Mouse (Mus musculus) lung, postnatal 14 days (tissue): ENCODE data around the gene Elf2.
"Not testable (repeated sequence)": the region's sequence is repeated elsewhere in the genome, so short reads cannot be mapped to it uniquely, and the experiment has no call there.

Experiments
- DNase-seq: peaks from one replicate; pipeline ENCODE4 v3.0.0; 2021

Gene Elf2

DNA sequence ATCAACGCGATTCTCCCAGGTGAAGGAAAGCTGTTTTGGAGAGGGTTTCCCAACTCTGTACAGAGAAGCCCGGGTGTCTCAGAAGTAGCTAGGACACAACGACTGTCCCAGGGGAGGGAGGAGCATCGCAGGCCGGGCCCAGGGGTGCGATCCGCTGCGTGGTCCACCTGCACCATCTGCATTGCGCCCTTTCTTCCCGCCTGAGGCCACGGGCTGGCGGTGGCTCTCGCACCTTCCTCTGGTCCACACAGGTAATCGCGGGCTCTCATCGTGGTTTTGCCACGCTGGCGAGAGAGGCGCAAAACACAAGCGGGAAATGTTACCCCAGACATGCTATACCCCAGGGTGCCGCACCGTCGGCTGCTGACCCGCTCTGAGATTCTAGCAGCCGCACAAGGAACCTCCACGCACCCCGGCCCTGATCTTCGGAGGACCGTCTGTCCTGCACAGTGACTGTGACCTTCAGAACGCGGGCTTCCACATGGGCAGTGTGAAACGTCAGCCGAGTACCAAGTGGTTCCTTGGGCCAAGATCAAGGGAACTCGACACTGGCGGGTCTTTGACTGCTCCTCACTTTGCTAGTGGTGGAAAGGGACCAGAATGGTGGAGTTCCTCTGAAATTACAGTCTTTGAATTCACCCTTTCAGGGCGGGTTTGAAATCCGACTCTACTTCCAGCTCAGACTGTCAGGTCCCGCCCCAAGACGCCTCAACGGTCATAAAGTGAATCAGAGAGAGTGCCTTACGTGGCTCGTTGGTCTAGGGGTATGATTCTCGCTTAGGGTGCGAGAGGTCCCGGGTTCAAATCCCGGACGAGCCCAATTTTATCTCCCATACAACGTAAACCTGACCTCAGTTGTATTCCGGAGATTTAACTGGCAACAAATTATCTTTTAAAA lies 18.4 kb upstream of the Elf2 start:
- DNase-seq, result peak; percentile 68

DNA sequence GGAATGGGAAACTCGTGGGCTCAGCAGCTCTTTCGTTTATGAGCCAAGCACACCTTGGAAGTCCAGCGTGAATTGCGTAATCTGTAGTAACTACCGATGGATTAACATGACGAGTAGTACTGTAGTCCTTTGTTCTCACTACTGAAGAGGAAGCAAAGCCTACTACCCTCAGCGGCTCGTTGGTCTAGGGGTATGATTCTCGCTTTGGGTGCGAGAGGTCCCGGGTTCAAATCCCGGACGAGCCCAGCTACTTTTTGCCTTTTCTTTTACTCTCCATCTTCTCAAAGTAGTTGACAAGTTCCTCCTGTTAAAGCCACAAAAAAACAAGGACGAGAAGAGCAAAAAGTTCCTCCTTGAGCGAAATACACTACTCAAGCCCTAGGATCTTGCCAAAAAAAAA lies 17.7 kb upstream of the Elf2 start:
- peak; percentile 72 for DNase-seq

GRCm38 (mm10) chr3:51357624-51358023 lies 17.2 kb upstream of the Elf2 start:
- DNase-seq, result no peak

- no peak for DNase-seq
Observed at GRCm38 (mm10) chr3:51357078-51357477, 16.6 kb upstream of the Elf2 start.

- DNase-seq, result not testable (repeated sequence)
Observed at GRCm38 (mm10) chr3:51354956-51355355, 14.5 kb upstream of the Elf2 start.

GRCm38 (mm10) chr3:51354034-51354427 lies 13.6 kb upstream of the Elf2 start:
- no peak for DNase-seq

DNA sequence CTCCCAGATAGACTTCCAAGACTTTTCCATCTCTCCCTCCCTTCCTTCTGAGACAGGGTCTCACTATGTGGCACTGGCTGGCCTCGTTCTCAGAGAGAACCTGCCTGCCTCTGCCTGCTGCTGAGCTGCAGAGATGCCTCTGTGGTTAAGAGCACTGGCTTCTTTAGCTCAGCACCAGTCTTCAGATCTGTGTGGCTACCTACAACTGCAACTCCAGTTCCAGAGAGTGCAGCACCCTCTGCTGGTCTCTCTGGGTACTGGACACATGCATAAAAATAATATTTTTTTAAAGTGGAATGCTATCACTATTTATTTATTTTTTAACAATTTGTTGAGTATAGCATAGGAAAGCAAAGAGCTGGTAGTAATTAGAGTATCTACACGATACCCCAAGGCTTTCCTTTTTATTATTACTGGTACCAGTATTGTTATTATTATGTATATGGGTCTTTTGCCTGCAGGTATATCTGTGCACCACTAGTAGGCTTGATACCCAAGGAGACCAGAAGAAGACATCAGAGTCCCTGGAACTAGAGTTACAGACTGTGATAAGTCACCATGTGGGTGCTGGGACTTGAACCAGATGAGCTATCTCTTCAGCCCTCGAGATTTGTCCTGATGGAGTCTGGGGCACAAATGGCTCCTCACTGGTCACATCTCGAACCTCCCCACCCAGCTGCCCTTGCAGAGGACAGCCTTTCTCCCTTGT lies 13.0 kb upstream of the Elf2 start:
- DNase-seq, result peak; percentile 78

GRCm38 (mm10) chr3:51350806-51351205 lies 10.3 kb upstream of the Elf2 start:
- no peak for DNase-seq

GRCm38 (mm10) chr3:51348646-51349238 lies 8.3 kb upstream of the Elf2 start:
- no peak for DNase-seq

GRCm38 (mm10) chr3:51345017-51345416 lies 4.6 kb upstream of the Elf2 start:
- not testable (repeated sequence) for DNase-seq

DNA sequence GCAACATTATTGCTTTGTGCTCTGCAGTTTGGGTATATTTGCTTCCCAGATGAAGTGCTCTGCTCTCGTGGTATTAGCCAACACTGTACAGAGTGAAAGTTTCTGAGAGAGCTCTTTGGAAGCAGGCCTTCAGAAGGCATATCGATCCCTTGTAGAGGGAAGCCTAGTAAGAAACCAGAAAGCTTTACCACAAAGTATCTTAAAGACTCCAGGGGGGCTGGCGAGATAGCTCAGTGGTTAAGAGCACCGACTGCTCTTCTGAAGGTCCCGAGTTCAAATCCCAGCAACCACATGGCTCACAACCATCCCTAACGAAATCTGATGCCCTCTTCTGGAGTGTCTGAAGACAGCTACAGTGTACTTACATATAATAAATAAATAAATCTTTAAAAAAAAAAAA lies 3.7 kb upstream of the Elf2 start:
- DNase-seq, result not testable (repeated sequence)

DNA sequence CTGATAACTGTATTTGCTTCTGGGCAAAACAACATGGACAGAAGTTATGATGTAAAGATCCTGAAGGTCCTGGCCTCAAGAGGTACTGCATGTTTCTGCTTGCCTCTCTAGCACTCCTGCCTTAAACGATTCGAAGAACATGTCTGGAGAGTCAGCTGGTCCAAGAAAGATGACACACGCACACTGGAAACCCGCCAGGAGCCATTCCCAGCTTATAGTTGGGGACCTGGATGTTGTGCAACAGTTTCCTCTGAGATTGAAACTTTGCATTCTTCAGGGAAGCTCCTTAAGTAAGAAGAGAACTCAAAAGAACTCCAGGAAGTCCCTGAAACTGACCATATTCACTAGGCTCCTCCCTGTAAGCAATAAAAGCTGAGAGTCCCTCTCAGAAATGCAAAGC lies 2.8 kb upstream of the Elf2 start:
- no peak for DNase-seq

DNA sequence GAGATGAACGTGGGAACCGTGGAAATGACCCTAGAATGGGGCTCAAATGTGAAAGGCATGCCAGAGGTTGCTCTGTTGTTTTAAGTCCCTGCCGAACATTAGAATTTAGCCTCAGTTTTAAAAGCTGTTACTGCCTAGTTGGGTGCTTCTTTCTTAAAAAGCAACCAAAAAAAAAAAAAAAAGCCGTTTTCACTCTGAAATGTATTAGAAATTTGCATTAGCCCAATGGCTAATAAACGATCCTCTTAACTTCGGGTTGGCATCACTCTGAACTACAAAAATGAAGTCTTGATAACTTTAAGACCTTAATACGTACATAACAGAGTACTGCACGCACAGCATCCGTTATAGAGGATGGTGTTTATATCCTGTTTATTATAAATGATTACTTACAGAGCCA lies 1.7 kb upstream of the Elf2 start:
- no peak for DNase-seq

- peak; percentile 91 for DNase-seq
Observed at GRCm38 (mm10) chr3:51341268-51342081, 1.0 kb upstream of the Elf2 start.

- peak; percentile 54 for DNase-seq
Observed at GRCm38 (mm10) chr3:51339734-51340551, 520 bp downstream of the Elf2 start.

DNA sequence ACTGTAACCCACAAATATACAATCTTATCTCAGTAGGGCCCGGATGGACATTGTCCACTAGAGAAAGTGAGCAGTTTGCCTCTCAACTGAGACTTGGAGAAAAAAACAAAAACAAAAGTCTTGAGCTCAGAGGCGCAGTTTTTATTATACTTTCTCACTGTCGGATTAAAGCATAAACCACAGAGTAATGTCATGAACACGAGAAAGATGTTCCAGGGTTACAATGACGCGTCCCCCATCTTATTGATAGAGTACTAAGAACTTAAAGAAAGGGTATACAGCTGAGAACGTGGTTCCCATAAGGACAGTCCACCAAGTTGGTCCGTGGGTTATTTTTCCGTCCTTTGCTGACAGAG lies 1.1 kb downstream of the Elf2 start:
- DNase-seq, result no peak

DNA sequence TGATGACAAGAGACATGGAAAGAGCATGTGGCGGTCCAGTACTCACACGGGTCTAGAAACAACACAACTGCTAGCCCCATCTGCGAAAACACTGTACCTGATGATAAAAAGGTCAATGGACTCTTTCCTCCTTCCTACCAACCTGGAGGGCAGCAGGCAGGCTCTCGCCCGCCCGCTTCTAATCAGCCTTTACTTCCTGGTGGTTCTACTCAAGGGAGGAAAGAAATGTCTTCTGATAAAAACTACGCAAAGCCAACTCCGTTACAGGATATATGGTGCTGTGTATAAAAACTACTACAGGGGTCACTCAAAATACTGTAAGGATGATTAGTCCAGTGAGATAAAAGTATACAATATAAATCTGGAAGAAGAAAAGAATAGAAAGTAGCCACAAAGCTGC lies 5.1 kb downstream of the Elf2 start:
- no peak for DNase-seq

- DNase-seq, result no peak
Observed at GRCm38 (mm10) chr3:51333950-51334349, 6.5 kb downstream of the Elf2 start.

- peak; percentile 32 for DNase-seq
Observed at GRCm38 (mm10) chr3:51333234-51333889, 7.1 kb downstream of the Elf2 start.

DNA sequence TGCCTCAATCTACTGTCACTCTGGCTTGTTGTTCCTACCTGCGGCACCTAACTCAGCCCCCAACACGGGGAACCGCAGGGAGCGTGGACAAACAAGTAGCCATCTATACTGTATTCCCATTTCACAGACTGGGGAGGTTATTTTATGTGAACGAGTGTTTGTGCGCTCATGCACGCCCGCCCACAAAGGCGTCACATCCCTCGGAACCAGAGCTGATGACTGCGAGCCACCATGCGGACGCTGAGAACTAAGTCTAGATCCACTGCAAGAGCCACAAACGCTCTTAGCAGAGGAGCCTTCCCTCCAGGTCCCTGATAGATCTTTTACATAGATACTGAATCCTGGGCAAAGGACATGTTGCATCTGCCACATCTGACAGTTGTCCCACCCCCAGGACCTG lies 10.4 kb downstream of the Elf2 start:
- DNase-seq, result no peak

GRCm38 (mm10) chr3:51328546-51328945 lies 11.9 kb downstream of the Elf2 start:
- no peak for DNase-seq

DNA sequence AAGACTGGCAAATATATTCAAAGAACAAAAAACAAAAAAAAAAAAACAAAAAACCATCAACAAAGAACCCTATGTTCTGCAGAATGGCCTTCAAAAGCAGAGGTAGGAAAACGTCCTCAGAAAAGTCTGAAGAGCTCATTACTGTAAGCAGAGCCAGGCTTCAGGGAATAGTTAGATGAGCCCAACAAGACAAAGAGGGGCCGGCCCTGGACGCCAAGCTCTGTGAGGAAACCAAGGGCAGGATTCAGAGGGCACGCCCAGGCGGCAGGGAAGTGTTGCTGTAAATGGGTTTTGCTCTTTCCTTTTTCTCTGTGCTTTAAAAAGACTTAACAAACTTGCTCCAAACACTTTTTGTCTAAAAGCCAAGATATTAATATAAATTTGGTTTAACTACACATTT lies 12.6 kb downstream of the Elf2 start:
- DNase-seq, result peak; percentile 50
